Mouse (Mus musculus) heart, adult 18-20 months (tissue): ENCODE measurements at regions not wholly inside any gene's neighbourhood (a gene's known extent, or its start where the extent isn't known, plus 50 kb on each side); places are given as distances from the start of the nearest gene placed in this dataset.

Experiments used
- DNase-seq, 2 experiments: peaks; one replicate each; pipeline ENCODE4 v3.0.0; 2021 to 2022; ENCODE audit warnings: mixed read lengths in 1 of 2

DNA sequence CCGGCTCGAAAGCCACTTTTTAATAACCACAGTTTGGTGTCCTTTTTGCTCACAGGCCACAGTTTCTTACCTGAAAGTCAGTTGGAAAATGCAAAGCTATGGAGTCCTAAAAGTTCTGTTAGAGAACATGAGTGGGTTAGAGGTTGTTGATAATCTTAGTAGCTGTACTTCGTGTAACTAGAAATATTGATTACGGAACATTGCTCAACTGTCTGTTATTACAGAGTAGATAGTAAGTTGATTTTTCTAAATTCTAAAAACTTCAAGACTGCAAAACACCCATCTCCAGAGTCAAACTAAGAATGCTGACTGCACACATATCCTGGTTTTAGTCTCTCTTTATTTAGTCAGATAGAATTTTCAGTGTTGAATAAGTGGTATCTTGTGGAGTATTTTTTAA, 111.0 kb downstream of the Slc38a4 start:
- no peak for DNase-seq

DNA sequence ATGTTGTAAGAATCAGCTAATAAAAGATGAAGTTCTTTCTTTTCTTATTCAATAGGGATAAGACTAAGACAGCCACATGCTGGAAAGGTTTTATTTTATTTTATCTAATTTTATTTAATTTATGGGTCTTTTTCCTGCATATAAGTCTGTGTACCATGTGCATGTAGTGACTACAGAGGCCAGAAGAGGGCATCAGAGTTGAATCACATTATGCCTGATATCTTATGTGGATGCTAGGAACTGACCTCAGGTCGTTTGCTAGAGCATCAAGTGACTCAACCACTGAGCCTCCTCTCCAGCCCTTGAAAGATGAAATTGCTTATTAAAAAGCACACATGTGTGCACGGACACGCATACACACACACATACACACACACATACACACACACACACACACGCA, 113.1 kb downstream of the Slc38a4 start:
- no peak for DNase-seq

DNA sequence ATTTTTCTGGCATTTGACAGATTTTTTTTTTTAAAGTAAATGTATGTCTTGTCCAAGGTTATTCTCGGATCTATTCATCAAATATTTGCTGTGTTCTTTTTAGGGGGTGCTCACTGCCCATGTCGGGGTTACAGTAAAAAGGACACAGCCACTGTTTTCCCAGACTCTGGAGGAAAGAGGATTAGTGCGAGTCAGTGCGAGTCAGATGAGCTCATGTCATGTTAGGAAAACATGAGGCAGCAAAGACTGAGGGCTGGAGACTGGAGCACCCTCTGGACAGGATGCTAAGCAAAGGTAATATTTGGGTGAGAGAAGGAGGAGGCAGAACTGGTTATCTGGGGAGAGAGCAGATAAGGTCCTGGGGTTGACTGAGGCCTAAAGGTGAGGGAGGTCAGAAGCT, 117.3 kb downstream of the Slc38a4 start:
- DNase-seq, result no peak

DNA sequence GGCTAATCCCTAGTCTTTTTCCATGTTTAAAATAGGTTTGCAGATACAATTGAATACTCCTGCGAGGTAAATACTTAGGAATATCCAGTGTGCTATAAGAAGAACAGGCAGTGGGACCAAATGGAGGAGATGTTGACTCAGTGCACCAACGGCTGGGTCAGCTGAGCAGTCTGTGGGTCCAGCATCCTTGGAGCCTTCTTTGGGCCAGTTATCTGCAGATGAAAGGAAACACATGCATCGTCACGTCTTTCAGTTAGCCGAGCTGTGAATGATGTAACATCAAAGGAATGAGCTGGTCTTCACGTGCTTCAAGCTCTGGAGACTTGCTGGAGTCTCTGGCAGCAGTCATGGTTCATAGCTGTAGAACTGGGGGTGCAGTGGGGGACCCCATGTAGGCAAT, 118.1 kb downstream of the Slc38a4 start:
- DNase-seq, result no peak

DNA sequence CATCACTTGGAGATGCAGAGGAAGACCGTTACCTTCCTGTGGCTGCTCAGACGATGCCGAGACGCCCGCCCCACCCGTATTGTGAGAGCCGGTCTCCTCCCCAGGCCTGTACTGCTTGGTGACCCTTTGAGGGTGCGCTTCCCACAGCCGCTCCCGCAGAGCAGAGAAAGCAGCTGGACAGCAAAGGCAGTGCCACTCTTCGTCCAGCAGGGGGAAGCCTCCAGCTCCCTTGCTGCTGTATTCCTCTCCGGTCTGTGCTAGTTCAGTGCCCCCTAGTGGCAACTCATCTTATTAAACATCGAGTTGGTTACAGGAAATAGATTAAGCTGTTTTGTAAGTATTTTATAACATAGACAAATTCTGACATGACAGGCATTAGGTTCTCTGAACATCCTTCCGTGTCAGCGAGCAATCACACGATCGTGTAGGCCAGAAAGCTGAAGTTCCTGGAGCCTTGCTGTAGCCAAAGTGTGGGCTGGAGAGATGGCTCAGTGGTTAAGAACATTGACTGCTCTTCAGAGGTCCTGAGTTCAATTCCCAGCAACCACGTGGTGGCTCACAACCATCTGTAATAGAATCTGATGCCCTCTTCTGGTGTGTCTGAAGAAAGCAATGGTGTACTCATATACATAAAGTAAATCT, 118.9 kb downstream of the Slc38a4 start:
- peak; percentile 91 to 93 for DNase-seq

DNA sequence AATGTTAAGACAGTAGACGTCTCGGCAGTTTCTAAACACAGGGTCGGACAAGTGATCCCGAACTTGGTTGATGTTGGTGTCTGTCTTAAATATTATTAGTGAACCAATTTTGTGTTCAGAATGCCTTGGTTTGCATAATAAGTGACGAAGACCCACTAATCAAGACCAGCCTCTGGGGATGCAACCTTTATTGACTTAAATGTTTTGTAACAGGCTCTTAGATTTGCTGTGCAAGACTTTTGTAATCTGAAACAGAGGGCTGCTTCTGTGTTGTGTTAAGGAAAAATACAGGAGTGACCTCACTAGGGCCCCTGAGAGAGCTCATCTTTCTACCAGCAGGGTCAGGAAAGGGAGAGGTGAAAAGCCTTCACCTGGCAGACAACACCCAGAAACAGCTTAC, 119.5 kb downstream of the Slc38a4 start:
- no peak for DNase-seq

DNA sequence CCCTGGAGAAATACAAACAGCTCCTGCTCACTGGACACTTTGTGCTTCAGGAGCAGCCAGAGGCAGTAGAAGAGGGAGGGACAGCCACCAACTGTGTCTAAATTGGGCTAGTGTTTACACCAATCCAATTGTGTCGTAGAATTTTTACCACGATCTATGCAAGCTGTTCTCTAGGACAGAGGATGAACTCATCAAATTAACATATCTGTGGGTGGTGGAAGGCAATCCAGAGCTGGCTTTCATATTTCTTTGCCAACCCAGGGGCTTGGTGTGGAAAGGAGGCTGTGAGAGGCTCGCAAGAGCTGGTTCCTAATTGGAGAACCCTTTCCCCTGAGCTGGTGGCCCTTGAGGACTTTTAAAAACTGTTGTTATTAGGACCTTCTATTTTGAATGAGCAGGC, 122.3 kb downstream of the Slc38a4 start:
- DNase-seq, result peak; percentile 26 to 37

DNA sequence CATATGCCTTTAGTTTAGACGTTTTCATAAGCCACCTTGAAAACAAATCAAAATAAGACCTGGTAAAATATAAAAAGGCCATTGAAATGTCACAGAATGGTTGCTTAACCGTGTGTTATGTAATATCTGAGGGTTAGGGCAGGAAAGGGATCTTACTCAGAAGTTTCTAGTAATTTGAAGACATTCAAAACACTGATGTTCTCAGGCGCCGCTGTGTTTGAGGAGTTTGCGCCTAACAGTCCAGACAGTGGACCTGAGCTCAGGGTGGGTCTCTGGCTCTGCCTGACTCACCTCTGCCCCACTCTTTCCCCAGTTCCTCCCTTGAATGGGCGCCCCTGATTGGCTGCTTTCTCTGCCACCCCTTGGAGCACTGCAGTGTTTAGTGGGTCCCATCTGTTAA, 125.2 kb downstream of the Slc38a4 start:
- DNase-seq, result no peak

DNA sequence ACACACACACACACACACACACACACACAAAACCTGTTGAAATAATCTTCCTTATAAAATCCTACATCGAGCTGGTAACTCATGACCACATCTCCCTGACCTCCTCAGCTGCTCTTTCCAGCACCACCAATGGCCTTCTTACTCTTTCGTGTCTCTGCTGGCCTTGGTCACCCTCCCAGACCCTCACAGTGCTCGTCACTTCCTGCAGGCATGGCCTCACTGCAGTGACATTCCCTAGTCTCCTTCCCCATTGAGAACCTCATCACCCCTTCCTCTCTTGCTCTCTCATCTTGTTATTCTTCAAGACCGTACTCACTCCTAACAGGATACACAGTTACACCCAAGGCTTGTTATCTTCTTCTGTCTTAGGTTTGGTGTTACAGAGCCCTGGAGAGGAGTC, 126.0 kb downstream of the Slc38a4 start:
- DNase-seq, result no peak

DNA sequence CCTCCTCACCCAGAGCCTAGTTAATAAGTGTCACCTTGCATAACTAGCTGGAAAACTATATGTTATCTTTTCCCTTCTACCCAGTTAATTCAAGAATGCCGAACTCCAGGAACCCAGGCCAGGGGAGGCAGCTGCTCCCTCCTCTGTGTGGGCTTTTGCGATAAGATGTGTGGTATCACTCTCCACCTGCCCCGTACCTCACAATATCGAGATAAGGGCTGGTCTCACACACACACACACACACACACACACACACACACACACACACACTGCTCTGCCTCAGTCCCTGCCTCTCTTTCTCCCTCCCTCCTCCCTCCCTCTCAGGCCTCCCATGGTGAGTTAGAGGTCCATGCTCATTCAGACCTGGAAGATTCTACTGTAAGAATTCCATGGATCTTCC, 127.1 kb downstream of the Slc38a4 start:
- no peak for DNase-seq

DNA sequence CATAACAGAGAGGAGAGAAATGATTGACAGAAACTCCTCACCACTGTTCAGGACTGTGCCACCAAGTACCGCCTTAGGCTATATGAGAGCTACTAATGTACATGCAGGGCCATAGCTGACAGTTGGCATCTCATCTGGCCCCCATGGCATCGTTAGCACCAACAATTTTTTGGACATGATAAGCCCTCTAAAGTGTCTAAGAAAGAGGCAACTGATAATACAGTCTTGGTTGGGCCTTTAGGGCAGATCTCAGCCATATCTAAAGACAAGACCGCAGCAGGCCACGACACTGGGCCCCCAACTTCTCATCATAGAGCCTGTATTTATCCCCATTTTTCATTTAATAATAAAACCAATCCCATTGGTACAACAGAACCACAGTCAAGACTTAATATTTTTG, 128.1 kb downstream of the Slc38a4 start:
- no peak for DNase-seq

DNA sequence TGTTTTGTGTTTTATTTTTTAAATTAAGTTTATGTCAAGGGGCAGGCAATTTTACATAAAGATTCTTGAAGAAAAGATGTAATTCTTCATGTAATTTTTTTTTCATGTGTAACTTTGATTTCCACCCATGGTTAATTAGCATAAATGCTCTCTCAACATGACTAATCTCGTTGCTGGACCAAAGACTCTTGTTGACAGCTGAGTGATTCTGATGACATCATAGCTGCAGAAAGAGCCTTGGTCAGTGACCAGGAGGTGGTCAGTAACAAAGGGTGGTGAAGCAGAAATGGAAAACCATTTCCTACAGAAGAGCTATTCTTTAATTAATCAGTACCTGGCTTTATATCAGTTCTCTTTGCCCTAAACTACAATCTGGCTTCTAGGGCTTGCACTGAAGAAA, 129.1 kb downstream of the Slc38a4 start:
- no peak for DNase-seq

DNA sequence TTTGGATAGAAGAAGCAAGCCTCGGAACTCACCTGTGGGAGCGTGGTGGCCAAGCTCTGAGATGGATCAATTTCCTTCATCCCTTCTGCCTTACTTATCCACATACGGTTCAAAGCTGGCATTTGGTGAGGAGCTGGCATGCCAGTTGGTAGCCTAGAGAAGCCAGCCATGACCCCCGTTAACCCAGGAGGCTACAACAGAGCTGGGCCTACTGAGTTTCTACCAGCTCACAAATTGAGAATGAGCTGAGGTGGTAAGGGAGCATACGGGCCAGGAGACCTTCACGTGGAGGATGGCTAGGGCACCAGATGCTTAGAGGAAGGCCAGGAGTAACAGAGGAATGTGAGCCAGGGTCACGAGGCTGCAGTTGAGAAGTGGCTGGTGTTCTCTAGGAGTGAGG, 139.2 kb downstream of the Slc38a4 start:
- no peak for DNase-seq

DNA sequence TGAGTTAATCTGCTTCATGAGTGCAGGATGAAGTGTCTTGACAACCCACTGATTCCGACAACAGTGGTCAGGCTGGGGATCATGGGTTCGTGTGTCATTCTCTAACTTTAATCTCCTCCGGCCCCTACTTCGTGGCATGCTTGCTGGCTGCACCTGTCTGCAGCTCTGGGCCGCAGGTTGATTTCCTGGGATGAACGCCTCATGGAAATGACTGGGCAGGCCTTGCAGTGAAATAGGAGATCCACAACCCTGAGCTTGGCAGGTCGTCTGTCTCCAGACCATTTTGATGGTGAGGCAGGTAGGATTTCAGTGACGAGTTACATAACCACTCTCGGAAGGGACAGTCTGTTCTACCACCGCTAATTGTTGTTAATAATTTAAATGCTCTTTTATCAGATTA, 140.2 kb downstream of the Slc38a4 start:
- DNase-seq, result no peak

DNA sequence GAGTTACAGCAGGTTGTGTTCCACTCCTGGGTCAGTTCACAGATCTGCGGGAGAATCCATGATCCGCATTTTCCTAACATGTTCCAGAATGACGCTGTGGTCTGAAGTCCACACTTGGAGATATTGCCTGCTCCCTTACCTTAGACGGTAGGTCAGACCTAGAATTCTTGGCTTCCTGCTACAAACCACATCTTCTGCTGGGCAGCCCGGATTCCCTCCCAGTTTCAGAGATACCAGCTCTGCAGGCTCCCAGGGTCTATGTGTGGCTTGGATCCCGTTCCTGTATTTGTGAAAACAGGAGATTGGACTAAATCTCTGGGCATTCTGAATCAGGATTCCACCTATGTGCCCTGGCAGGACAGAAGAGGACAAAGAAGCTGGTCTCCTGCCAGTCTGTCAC, 140.8 kb downstream of the Slc38a4 start:
- DNase-seq, result no peak

DNA sequence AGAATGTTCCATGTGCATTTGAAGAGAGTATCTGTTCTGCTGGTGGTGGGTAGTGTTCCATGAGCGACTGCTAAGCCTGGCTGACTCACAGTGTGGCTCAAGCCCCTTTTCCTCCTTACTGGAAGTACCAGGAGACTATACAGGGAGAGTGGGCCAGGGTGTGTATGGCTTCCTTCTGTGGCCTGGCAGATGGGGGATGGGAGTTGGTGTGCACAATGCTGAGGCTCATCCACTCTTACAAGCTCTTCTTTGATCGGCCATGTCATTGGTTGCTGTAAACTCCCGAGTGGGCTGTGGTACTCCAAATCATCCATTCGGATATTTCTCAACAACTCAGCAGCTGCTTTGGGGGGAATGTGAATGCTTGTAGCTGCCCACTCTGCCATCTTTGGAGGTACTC, 150.2 kb downstream of the Slc38a4 start:
- no peak for DNase-seq

DNA sequence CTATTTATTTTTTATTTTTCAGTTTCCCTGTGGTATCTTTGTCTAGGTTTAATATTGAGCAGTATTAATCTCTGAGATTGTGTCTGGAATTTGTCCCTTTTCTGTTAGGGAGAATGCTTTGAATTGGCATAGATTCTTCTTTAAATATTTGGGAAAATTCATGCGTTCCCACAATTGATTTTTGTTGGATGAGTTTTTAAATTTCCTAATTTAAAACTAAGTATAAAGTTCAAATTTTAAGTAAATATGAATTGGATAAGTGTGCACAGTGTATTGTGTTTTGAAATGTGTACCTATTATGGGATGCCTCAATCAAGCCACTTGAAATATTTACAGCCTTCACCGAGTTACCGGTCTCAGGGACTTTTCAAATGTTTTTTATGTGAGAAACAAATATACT, 152.3 kb downstream of the Slc38a4 start:
- no peak for DNase-seq

DNA sequence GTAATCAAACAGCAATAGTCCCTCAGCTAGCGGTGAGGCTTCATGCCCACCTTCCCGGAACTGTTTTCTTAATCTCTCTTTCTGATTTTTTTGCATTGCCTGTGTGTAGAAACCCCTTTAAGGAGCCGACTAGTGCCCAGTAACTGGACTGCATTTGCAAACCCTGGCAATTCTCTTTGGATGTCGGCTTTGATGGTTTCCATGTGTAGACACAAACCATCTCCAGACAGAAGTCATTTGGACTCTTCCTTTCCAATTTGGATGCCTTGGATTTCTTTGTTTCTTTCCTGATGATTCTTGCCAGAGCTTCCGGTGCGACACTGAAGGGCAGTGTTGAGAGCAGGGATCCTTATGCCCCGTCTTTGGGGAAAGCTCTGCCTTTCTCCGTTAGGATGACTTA, 153.0 kb downstream of the Slc38a4 start:
- no peak for DNase-seq

DNA sequence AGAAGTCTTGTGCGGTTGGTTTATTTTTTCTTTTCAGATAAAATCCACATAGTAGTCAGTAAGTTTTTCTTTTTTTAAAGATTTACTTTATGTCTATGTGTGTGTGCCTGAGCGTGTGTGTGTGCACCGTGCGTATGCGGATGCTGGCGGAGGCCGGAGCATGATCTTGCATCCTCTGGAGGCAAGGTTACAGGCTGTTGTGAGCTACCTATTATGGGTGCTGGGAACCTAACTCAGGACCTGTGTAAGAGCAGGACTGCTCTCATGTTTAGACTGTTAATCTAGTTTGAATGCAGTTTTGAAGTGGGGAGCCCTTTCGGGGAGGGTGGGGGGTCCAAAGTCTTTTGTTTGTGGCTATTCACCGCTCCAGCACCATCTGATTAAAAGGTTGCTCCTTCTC, 154.1 kb downstream of the Slc38a4 start:
- no peak for DNase-seq

DNA sequence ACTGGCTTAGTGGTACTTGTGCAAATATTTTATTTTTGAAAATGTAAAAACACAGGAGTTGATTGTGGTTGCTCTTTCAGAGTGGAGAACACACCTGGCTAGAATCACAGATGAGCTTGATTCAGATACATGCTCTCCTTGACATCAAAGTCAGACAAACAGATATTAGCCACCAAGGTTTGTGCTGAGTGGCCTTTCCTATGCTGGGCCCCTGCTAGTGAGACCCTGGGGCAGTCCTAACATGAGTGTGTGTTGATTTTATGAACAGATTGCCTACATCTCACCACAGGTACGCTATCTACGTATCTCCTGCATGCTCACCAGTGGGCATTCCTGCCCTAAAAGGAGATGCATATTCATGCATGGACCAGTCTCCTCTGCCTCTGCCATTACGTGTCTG, 157.5 kb downstream of the Slc38a4 start:
- no peak for DNase-seq

DNA sequence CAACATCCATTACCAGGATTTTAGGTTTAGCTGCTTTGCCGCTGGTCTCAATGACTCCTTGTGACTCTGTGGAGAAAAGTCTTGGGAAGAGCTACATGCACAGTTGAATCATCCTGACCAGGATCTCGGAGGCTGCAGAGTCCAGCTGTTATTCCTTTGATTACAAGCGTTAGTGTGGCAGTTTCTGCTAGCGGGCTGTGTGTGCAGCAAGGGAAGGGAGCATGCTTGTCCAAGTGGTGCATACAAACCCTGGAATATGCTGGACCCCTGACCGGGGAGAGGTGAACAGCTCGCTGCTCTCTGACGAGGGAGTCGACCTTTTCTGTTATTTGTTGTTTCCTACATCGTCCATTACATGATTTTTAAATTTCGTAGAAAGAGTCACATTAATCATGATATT, 170.9 kb downstream of the Slc38a4 start:
- no peak for DNase-seq

DNA sequence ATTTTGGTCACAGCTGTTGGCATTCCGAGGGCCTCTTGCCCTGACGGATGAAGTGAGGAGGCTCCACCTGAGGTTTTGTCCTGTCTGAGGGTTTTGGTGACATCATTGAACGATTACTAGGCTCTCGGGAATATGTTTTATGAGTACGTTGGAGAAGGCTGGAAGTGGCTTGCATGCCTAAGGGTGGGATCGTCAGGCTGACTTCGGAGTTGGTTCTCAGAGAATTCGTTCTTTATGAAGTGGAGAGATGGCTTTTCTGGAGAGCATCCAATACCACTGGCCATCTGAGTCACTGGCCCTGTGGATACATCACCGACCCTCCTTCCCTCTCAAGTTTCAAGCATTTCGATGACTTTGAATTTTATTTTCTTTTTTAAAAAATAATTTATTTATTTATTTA, 172.0 kb downstream of the Slc38a4 start:
- DNase-seq, result no peak

DNA sequence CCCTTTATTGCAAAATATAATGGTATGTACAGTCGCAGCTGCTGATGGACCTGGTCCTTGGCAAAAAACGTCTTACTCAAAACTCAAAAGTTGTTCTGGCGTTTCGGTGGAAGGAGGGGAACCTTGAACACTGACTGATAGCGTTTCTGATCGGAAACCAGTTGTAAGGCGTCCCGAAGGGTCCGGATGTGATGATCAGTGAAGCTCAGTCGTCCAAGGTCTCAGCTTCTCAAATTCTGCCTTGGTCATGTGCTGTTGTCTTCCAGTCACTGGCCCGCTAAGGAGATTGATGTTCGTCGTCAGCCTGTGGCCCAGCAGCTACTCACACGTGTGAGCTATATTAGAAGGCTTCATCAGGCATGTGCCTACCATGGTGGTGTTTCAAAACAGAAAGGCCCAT, 173.5 kb downstream of the Slc38a4 start:
- no peak for DNase-seq

DNA sequence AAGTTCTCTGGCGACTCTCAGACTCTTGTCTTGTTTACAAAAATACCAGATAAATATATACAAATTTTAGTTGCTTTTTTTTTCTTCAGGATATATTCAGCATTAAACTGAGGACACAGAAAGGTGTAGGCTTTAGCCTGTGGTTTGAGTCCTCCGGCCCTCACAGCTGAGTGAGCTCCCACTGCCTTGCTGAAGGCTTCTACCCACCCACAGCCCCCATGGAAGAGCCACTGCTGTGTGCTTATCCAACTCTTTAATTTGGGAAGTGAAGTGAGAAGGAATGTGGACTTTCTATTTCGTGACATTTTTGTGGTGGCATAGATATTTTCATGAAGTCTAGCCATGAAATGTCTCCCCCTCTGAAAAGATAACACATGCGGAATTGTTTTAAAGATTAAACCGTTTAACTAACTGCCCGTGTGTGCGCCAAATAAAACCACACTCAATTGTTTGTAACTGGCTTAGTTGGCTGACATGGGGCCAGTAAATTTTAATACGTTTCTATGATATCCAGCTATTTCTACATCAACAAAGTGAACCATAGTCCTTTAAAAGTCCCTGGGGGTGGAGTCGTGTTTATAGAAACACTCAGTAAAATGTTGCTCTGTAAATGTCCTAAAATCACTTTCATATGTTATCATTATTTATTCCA, 174.1 kb downstream of the Slc38a4 start:
- DNase-seq, result no peak

DNA sequence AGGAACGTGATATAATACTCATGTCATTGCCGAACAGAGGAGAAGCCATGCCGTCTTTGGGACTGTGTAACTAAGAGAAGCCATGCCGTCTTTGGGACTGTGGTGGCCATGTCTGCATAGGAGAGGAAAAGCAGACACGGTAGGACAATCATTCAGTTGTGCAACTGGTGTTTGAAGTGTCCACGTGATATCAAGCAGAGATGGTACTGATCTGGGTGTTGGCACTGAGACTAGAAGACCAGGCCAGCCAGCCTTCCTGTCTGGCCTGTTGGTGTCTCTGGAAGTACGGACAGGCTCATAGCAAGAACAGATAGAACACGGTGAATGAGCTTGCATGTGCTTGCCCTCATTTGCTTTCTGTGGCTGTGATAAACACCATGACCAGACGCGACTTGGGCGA, 175.7 kb downstream of the Slc38a4 start:
- DNase-seq, result no peak
